Mouse (Mus musculus) CH12F3 (cell line): ENCODE results near the gene Vmn2r101.

Source experiments
- in situ Hi-C: fragments of 300-500 bp; cut with MboI; formaldehyde crosslinking; loops from 2 replicates; pipeline ENCODE4 v1.14.3; 2020; ENCODE audit warnings: low sequenced_read_pairs

The Vmn2r101 gene

DNA sequence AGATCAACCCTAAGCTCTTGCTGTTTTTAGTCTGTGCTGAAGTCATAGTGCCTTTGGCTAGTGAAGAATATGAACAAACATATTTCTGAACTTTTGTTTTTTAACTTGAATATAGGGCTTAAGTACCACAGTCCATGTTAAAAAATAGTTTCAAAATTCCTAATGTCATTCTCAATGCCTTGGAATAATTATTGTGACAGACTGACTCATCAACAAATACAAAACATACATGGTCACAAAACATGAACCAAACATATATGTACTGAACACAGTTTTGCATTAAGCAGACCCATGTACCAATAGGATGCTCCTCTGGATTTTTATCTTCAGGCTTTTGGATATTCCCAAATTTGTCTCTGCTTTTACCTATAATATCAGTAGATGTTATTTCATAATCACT, at the start of gene Vmn2r101:
TSS of gene Vmn2r101 (plus strand) at position 301 of the 400 bp plus-strand sequence.
- in situ Hi-C loops, result no loop called here

DNA sequence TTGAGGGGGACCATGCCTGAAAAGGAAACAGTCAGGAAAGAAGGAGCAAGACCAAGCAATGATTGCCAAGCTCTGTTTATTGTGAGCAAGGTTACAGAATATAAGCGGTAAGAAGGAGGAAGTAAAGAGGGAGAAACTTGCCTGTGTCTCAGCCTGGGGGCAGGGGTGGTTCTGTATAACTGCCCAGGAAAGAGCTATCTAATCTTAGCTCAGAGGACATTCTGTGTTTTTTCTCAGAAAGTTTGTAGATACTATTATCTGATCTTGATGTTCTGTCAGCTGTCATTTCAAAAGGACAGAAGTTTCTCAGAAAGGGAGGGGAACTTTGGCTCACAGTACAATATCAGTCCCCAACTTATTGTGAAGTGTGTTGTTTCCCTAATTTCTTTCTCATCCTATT, 52.3 kb downstream of the Vmn2r101 start:
- in situ Hi-C loops, result no loop called here

DNA sequence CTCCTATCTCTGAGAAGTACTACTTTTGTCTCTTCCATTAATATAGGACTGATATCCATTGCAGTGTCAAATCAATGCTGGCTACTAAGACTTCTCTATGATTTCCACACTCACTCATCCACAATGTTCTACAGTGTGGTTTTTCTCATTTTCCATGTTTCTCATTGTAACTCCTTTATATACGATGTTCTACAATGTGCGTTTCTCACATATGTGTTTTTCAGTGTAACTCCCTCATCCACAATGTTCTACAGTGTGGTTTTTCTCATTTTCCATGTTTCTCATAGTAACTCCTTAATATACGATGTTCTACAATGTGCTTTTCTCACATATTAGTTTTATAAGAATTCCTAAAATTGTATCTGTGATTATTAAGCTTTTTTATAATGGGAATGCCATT, 81.4 kb downstream of the Vmn2r101 start:
- in situ Hi-C loops, result no loop called here

DNA sequence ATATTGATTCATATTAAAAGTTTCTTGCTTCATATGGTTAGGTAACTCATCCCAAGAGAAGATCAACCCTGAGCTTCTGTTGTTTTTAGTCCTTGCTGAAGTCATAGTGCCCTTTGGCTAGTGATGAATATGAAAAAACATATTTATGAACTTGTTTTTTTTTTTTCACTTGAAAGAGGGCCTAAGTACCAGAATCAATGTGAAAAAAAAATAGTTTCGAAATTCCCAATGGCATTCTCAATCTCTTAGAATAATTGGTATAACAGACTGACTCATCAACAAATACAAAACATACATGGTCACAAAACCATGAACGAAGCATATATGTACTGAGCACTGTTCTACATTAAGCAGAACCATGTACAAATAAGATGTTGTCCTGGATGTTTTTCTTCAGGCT, 83.0 kb downstream of the Vmn2r101 start, which contains the start of gene Vmn2r102:
TSS of gene Vmn2r102 (plus strand) at position 301 of the 400 bp plus-strand sequence.
- in situ Hi-C loops, result no loop called here
